Mouse (Mus musculus): ENCODE measurements around the gene Hist1h3g. TPM values are rescaled to one million over a fixed set of nuclear protein-coding genes. Genes with fewer than 3 reads are reported as not detected.

Hist1h3g gene
- total and polyA plus RNA-seq, 2 experiments from 2014 or later: 2.4 to 709 TPM

DNA sequence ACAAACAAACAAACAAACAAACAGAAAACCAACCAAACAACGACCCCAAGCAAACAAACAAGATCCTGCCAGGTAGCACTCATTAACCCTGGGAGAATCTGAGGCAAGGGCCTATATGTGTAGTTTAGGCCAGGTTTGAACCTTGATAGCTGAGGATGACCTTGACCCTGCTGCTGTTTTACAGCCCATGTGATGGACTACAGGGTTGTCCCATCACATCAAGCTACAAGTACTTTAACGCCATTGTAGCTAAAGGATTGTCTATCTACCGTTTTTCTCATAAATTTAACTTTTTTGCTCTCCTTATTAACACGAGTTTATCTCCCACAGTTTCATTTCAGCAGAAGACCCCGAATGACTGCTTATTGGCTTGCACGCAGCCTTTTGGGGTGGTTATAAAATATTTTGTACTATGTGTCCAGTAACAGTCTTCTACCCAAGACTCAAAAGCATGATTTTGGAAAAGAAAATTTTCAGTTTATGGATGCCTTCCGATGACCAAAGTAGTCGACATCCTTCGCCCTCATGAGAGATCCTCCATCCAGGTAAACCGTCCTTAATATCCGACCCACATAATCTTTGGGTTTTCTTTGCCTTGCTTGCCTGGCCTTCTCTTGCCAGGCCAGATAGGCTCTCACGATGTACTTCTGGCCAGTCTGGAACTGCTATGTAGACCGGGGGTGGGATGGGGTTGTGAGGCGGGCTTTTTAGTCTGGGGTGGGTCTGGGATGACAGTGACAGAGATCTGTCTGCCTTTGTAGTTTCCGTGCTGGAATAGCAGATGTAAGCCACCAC is 19.2 kb upstream of the Hist1h3g start:
- H3K36me3 ChIP-seq (replicated peaks; ENCODE audit: control insufficient read depth, insufficient read depth, low read length): no peaks in the 10 kb centered on the region
- no peaks in the 10 kb centered on the region for H3K9me3 ChIP-seq (replicated peaks; ENCODE audit: control insufficient read depth, low read length)
- no peak for TF ChIP-seq CTCF (IDR thresholded peaks at IDR 0.05; ENCODE audit: low read depth)
- no peak for TF ChIP-seq EP300 (IDR thresholded peaks at IDR 0.05; ENCODE audit: low read depth)
- 59% methylated on average over 15 of the region's 15 CpGs for WGBS
- H3K27ac ChIP-seq (ENCODE audit: low read depth): no peak overlapping the region
- H3K4me3 ChIP-seq (ENCODE audit: low read depth, low read length): peak overlapping the region; percentile 11; the same call in 1 of the 2 replicates
- H3K4me1 ChIP-seq (ENCODE audit: control insufficient read depth, insufficient read depth): no peaks in the 10 kb centered on the region
- H3K9ac ChIP-seq (replicated peaks; ENCODE audit: low read depth, low read length): no peak overlapping the region
- peak overlapping the region; percentile 80; the same call in 1 of the 2 replicates for H3K4me2 ChIP-seq (ENCODE audit: low read depth, low read length)
- H3K27me3 ChIP-seq (ENCODE audit: control insufficient read depth, insufficient read depth, low read length): no peaks in the 10 kb centered on the region
- ATAC-seq (ENCODE audit: insufficient read depth, low read depth) (no peak), DNase-seq (ENCODE audit: low spot score) (no peak)

- H3K27me3 ChIP-seq (ENCODE audit: control insufficient read depth, insufficient read depth, low read length): no peaks in the 10 kb centered on the region
- H3K4me1 ChIP-seq (ENCODE audit: control insufficient read depth, insufficient read depth): no peaks in the 10 kb centered on the region
- under 1% methylated on average over 19 of the region's 19 CpGs for WGBS
- DNase-seq (ENCODE audit: low spot score) (peak; percentile 60), ATAC-seq (ENCODE audit: insufficient read depth, low read depth) (peak; percentile 47; the same call in 1 of the 2 replicates)
- TF ChIP-seq EP300 (IDR thresholded peaks at IDR 0.05; ENCODE audit: low read depth) (peak; percentile 35; the same call in 1 of the 2 replicates), CTCF (IDR thresholded peaks at IDR 0.05; ENCODE audit: low read depth) (no peak)
- no peaks in the 10 kb centered on the region for H3K36me3 ChIP-seq (replicated peaks; ENCODE audit: control insufficient read depth, insufficient read depth, low read length)
- peak overlapping the region; percentile 79 for H3K27ac ChIP-seq (ENCODE audit: low read depth)
- H3K4me2 ChIP-seq (ENCODE audit: low read depth, low read length): peak overlapping the region; percentile 80
- H3K4me3 ChIP-seq (ENCODE audit: low read depth, low read length): peak overlapping the region; percentile 59
- no peaks in the 10 kb centered on the region for H3K9me3 ChIP-seq (replicated peaks; ENCODE audit: control insufficient read depth, low read length)
- no peak overlapping the region for H3K9ac ChIP-seq (replicated peaks; ENCODE audit: low read depth, low read length)
Measured at GRCm38 (mm10) chr13:23516822-23517602, 18.2 kb upstream of the Hist1h3g start.

DNA sequence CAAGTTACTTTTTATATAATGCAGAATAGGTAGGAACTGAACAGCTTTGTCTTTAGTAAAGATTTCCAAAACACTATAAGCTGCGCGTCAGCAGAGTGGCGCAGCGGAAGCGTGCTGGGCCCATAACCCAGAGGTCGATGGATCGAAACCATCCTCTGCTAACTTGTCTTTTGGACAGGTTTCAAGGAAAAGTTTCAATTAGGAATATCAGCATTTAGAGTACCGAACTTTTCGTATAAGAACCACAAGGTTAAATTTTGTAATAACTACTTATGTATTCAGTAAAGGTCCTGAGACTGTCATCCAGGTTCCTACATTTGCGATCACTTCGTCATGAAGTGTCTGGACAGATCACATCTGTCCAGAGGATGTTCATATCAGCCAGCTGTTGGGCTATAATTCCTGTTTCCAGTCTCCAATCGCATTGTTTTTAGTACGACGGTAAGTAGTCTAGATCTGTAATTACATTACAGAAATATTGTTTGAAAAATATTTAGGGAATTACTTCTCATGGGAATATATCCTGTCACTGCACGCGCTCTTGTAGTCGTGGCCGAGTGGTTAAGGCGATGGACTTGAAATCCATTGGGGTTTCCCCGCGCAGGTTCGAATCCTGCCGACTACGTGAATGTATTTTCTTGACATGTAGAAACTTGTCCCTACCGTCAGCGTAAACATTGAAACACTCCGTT is 17.5 kb upstream of the Hist1h3g start:
- under 1% methylated on average over 27 of the region's 27 CpGs for WGBS
- TF ChIP-seq EP300 (IDR thresholded peaks at IDR 0.05; ENCODE audit: low read depth): 0 out of 2 replicates have a peak, but pooled peaks have one; percentile 2
- TF ChIP-seq CTCF (IDR thresholded peaks at IDR 0.05; ENCODE audit: low read depth): no peak
- Histone ChIP-seq H3K4me2 (ENCODE audit: low read depth, low read length) (peak overlapping the region; percentile 80), H3K4me3 (ENCODE audit: low read depth, low read length) (peak overlapping the region; percentile 59), H3K9me3 (replicated peaks; ENCODE audit: control insufficient read depth, low read length) (no peaks in the 10 kb centered on the region), H3K27me3 (ENCODE audit: control insufficient read depth, insufficient read depth, low read length) (no peaks in the 10 kb centered on the region), H3K9ac (replicated peaks; ENCODE audit: low read depth, low read length) (no peak overlapping the region; the same call in 1 of the 2 replicates), H3K36me3 (replicated peaks; ENCODE audit: control insufficient read depth, insufficient read depth, low read length) (no peaks in the 10 kb centered on the region), H3K4me1 (ENCODE audit: control insufficient read depth, insufficient read depth) (no peaks in the 10 kb centered on the region), H3K27ac (ENCODE audit: low read depth) (peak overlapping the region; percentile 79)
- DNase-seq (ENCODE audit: low spot score): peak; percentile 79
- peak; percentile 87 for ATAC-seq (ENCODE audit: insufficient read depth, low read depth)

GRCm38 (mm10) chr13:23518295-23518603 is 17.0 kb upstream of the Hist1h3g start:
- Histone ChIP-seq H3K27me3 (ENCODE audit: control insufficient read depth, insufficient read depth, low read length) (no peaks in the 10 kb centered on the region), H3K4me2 (ENCODE audit: low read depth, low read length) (peak overlapping the region; percentile 80), H3K9ac (replicated peaks; ENCODE audit: low read depth, low read length) (no peak overlapping the region; the same call in 1 of the 2 replicates), H3K9me3 (replicated peaks; ENCODE audit: control insufficient read depth, low read length) (no peaks in the 10 kb centered on the region), H3K27ac (ENCODE audit: low read depth) (peak overlapping the region; percentile 54), H3K4me3 (ENCODE audit: low read depth, low read length) (peak overlapping the region; percentile 59), H3K4me1 (ENCODE audit: control insufficient read depth, insufficient read depth) (no peaks in the 10 kb centered on the region), H3K36me3 (replicated peaks; ENCODE audit: control insufficient read depth, insufficient read depth, low read length) (no peaks in the 10 kb centered on the region)
- DNase-seq (ENCODE audit: low spot score): no peak
- WGBS: under 1% methylated on average over 6 of the region's 6 CpGs
- ATAC-seq (ENCODE audit: insufficient read depth, low read depth): no peak
- TF ChIP-seq CTCF (IDR thresholded peaks at IDR 0.05; ENCODE audit: low read depth) (no peak), EP300 (IDR thresholded peaks at IDR 0.05; ENCODE audit: low read depth) (no peak)

- DNase-seq (ENCODE audit: low spot score): peak; percentile 68
- H3K4me3 ChIP-seq (ENCODE audit: low read depth, low read length): peak overlapping the region; percentile 59
- H3K27ac ChIP-seq (ENCODE audit: low read depth): peak overlapping the region; percentile 74
Measured at GRCm38 (mm10) chr13:23518885-23519284, 16.3 kb upstream of the Hist1h3g start.

More at GRCm38 (mm10) chr13:23518885-23519284, 16.3 kb upstream of the Hist1h3g start:
- TF ChIP-seq EP300 (IDR thresholded peaks at IDR 0.05; ENCODE audit: low read depth): no peak
- no peak for TF ChIP-seq CTCF (IDR thresholded peaks at IDR 0.05; ENCODE audit: low read depth)
- Histone ChIP-seq H3K27me3 (ENCODE audit: control insufficient read depth, insufficient read depth, low read length) (no peaks in the 10 kb centered on the region), H3K9me3 (replicated peaks; ENCODE audit: control insufficient read depth, low read length) (no peaks in the 10 kb centered on the region), H3K9ac (replicated peaks; ENCODE audit: low read depth, low read length) (no peak overlapping the region), H3K4me2 (ENCODE audit: low read depth, low read length) (peak overlapping the region; percentile 80), H3K4me1 (ENCODE audit: control insufficient read depth, insufficient read depth) (no peaks in the 10 kb centered on the region), H3K36me3 (replicated peaks; ENCODE audit: control insufficient read depth, insufficient read depth, low read length) (no peaks in the 10 kb centered on the region)
- under 1% methylated on average over 6 of the region's 6 CpGs for WGBS
- no peak for ATAC-seq (ENCODE audit: insufficient read depth, low read depth)
